Mouse (Mus musculus) C2C12 (cell line): ENCODE measurements around the gene Atf2. TPM values are rescaled to one million over a fixed set of nuclear protein-coding genes. Genes with fewer than 3 reads are reported as not detected.
"Not testable (repeated sequence)": the region's sequence is repeated elsewhere in the genome, so short reads cannot be mapped to it uniquely, and the experiment has no call there.

Experiments used
- H3K27me3 ChIP-seq: one replicate; pipeline ENCODE4 v1.6.1; 2011; ENCODE audit not compliant: control insufficient read depth, insufficient read depth, insufficient read length
- H3K36me3 ChIP-seq: one replicate; pipeline ENCODE4 v1.6.1; 2011; ENCODE audit not compliant: control insufficient read depth, insufficient read depth
- H3K4me3 ChIP-seq: one replicate; pipeline ENCODE4 v1.5.1; 2011; ENCODE audit warnings: mild to moderate bottlenecking, control low read depth; ENCODE audit not compliant: poor library complexity, insufficient read depth, severe bottlenecking
- H3K79me2 ChIP-seq: one replicate; pipeline ENCODE4 v1.6.1; 2011; ENCODE audit not compliant: control insufficient read depth, insufficient read depth
- H3K79me3 ChIP-seq: one replicate; pipeline ENCODE4 v1.6.1; 2011; ENCODE audit warnings: low read depth, control low read depth
- H3ac ChIP-seq: one replicate; pipeline ENCODE3; 2011; ENCODE audit warnings: low read depth; ENCODE audit not compliant: control insufficient read depth, insufficient read length
- CEBPB ChIP-seq: IDR thresholded peaks from one replicate; pipeline ENCODE4 v1.6.1; 2011; ENCODE audit warnings: low read depth, mild to moderate bottlenecking, control low read depth, moderate library complexity
- CTCF ChIP-seq: IDR thresholded peaks from one replicate; pipeline ENCODE4 v1.5.1; 2011; ENCODE audit not compliant: control insufficient read depth, insufficient read depth, insufficient read length
- FOSL1 ChIP-seq: IDR thresholded peaks from one replicate; pipeline ENCODE4 v1.8.0; 2011; ENCODE audit warnings: mild to moderate bottlenecking, low read length; ENCODE audit not compliant: poor library complexity, insufficient read depth, severe bottlenecking
- MAX ChIP-seq: IDR thresholded peaks from one replicate; pipeline ENCODE4 v1.6.1; 2011; ENCODE audit warnings: mild to moderate bottlenecking, control low read depth
- MYOD1 ChIP-seq: IDR thresholded peaks from one replicate; pipeline ENCODE4 v1.6.1; 2011; ENCODE audit warnings: low read depth; ENCODE audit not compliant: control insufficient read depth, insufficient read length
- MYOG ChIP-seq: IDR thresholded peaks from one replicate; pipeline ENCODE4 v1.6.1; 2011; ENCODE audit not compliant: control insufficient read depth, insufficient read length; ENCODE audit errors: extremely low read depth
- USF1 ChIP-seq: IDR thresholded peaks from one replicate; pipeline ENCODE4 v1.6.1; 2011; ENCODE audit warnings: low read depth, mild to moderate bottlenecking, control low read depth, moderate library complexity
- polyA plus RNA-seq: library from polyadenylated mRNA; unstranded; fragments of >200 nt; fragmentation: generic; extraction: Trizol; gene quantifications from one replicate; pipeline ENCODE4 v1.2.1, GENCODE M21; 2012; ENCODE audit warnings: missing spikeins

The Atf2 gene
- polyA plus RNA-seq, 1 experiment, result 7.7 TPM

DNA sequence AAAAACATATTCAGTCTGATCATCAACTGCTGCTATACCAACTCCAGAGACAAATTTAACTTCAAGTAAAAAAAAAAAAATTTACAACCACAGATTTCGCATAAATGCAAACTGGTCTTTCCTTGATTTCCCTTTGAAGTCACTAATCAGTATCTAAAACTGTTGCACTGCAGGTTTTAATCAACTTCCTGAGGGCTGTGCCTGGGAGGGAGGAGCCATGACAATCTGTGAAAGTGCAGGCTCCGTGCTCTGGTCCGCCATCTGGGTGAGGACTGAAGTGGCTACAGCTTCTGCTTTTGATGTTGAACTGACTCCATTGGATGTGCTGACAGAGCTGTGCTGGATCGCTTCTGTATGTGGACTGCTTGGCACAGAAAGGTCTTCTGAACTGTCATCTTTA is 73.7 kb downstream of the Atf2 start:
- Histone ChIP-seq H3K79me2 (no peaks in the 10 kb centered on the region), H3K79me3 (no peaks in the 10 kb centered on the region), H3K4me3 (no peak overlapping the region), H3ac (no peak overlapping the region), H3K27me3 (no peaks in the 10 kb centered on the region), H3K36me3 (peaks cover 65% of the 10 kb centered on the region)
- TF ChIP-seq CTCF (no peak), CEBPB (no peak), USF1 (no peak), MAX (no peak), MYOG (no peak), MYOD1 (no peak), FOSL1 (no peak)

DNA sequence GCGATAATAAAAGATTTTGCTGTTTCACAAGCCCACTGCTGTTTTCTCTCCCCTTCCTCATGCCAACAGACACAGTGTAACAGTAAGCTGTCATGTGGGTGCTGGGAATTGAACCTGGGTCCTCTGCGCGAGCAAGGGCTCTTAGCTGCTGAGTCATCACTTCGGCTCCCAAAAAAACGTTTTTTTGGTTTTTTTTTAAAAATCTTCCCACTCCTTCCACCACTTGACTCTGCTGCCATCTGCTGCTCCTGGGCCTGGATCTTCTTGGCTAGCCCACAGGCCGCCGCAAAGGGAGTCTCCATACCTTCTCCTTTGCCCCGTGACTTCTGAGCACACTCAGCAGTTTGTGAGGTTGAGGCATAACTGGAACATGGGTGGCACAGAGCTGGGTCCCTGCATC is 84.8 kb downstream of the Atf2 start:
- no peak overlapping the region for H3K4me3 ChIP-seq
- H3ac ChIP-seq, result no peak overlapping the region
- TF ChIP-seq CTCF (no peak), CEBPB (no peak), MYOD1 (no peak), MAX (no peak), FOSL1 (no peak), MYOG (no peak), USF1 (no peak)
- no peaks in the 10 kb centered on the region for H3K36me3 ChIP-seq
- H3K27me3 ChIP-seq, result no peaks in the 10 kb centered on the region
- no peaks in the 10 kb centered on the region for H3K79me2 ChIP-seq
- H3K79me3 ChIP-seq, result no peaks in the 10 kb centered on the region

DNA sequence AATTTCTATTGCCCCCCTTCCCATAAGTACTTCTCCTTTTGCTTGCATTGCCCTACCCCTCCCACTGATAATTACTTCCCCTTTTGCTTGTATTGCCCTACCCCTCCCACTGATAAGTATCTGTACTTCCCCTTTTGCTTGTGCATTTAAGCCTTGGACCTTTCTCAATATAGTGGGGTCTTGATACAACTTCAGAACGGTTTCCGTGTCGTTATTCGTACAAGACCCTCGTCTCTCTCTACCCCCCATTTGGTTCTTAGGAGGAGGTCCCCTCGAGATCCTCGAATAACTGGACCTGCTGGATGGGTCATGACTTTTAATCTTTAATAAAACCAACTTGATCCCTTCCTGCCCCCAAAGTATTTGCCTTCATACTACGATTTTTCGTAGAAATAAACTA is 92.3 kb downstream of the Atf2 start:
- H3K79me2 ChIP-seq, H3ac ChIP-seq, H3K79me3 ChIP-seq, H3K4me3 ChIP-seq, H3K36me3 ChIP-seq, H3K27me3 ChIP-seq: not testable (repeated sequence)

DNA sequence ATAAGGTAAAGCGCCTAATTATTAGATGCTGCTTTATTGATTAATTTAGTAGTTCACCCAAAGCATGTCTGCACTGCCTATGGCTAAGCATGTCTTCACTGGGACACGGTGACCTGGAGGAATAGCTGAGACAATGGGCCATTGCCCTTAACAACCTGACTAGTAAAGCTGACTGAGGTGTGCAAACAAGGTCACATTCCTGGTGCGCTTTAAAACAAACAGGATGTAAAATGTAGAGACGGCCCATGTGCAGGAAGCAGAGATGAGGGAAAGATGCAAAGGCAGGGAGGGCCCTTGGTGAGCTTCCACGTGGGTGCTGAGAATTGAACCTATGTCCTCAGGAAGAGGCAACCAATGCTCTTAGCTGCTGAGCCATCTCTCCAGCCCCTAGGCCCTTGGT is 93.7 kb downstream of the Atf2 start:
- H3K36me3 ChIP-seq, result no peaks in the 10 kb centered on the region
- no peak overlapping the region for H3ac ChIP-seq
- H3K79me3 ChIP-seq, result no peaks in the 10 kb centered on the region
- no peak overlapping the region for H3K4me3 ChIP-seq
- TF ChIP-seq MYOG, result no peak
- TF ChIP-seq MAX, result no peak
- TF ChIP-seq USF1, result no peak
- no peak for TF ChIP-seq CTCF
- TF ChIP-seq CEBPB, result no peak
- no peaks in the 10 kb centered on the region for H3K27me3 ChIP-seq
- H3K79me2 ChIP-seq, result no peaks in the 10 kb centered on the region

DNA sequence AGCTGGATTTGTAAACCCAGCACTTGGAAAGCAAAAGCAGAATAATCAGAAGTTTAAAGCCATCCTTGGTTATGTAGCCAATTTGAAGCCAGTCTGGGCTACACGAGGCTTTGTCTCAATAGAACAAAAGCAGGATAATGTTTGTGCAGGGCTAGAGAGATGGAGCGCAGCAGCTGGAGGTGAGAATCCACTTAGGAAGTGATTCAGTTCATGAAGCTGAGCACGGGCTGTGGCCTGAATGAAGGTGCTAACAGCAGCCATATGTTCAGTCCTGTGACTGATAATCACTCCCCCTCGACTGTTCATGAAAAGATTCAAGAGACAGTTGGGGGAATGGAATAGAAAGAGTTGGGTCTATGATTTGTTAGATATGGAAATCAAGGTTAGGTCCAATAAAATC is 94.3 kb downstream of the Atf2 start:
- H3K79me2 ChIP-seq, result no peaks in the 10 kb centered on the region
- no peak overlapping the region for H3K4me3 ChIP-seq
- H3K27me3 ChIP-seq, result no peaks in the 10 kb centered on the region
- no peak for TF ChIP-seq MYOG
- H3K79me3 ChIP-seq, result no peaks in the 10 kb centered on the region
- no peaks in the 10 kb centered on the region for H3K36me3 ChIP-seq
- no peak overlapping the region for H3ac ChIP-seq

DNA sequence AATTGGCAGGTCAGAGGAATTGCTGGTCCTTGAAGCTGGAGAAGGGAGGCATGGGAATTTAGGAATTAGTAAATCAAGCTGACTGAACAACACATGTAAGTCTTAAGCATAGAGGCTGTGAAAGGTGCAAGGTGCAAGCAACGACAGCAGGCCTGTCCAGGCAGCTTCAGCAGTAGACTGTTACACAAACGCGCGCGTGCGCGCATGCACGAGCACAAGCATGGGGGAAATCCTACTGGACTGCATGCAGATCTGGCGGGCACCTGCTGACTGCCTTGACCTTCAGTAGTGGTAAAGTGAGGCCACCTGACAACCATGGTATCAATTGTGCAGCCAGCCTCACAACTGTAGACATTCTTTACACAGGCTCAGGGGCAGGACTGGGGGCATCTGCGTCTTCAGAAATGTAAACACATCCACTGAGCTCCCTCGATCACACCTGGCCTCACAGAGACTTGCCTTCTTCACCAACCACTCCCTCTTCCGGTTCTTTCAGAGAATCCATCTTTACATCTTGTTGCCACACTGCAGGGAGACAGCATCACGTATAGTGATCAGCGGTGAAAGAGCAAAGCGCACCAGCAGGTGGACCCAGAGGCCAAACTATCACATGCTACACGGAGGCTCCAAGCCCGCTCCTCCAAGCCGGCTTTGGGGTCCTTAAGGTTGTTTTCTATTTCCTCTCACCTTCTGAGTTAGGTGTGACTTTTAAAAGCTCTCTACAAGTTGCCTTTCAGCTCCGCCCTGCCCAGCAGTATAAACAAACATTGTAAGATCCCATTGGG is 100.4 kb downstream of the Atf2 start:
- Histone ChIP-seq H3ac (no peak overlapping the region), H3K27me3 (peaks cover 3% of the 10 kb centered on the region), H3K4me3 (no peak overlapping the region), H3K79me3 (no peaks in the 10 kb centered on the region), H3K36me3 (no peaks in the 10 kb centered on the region), H3K79me2 (no peaks in the 10 kb centered on the region)
- TF ChIP-seq CTCF (no peak), FOSL1 (no peak), USF1 (no peak), CEBPB (no peak), MAX (no peak), MYOD1 (no peak), MYOG (no peak)
